Mouse (Mus musculus): Measurements from ENCODE around the gene 4933424G06Rik. TPM values are rescaled to one million over a fixed set of nuclear protein-coding genes. Genes with fewer than 3 reads are reported as not detected.

4933424G06Rik gene
- total RNA-seq, 2 experiments from 2014 or later, result not detected

Small RNA genes within 50 kb of the gene (microRNA-seq; reads per million reads assigned to microRNA genes)
- not detected for gene Gm24133

Other genes with a start within 250 kb of the 4933424G06Rik start
- 1 to 10 TPM; 6.9 to 8.1 TPM for gene Cnnm4, start 238.5 kb upstream of the 4933424G06Rik start, total RNA-seq (2021)
- 10 to 100 TPM; 25.3 to 26.6 TPM for gene Cnnm3, start 198.3 kb upstream of the 4933424G06Rik start, total RNA-seq (2021)
- gene Ankrd23, start 173.3 kb upstream of the 4933424G06Rik start, total RNA-seq (2021), result 100 to 1,000 TPM; 129 to 140 TPM
- 10 to 100 TPM; 40.6 to 50.4 TPM for gene Gm42417, start 170.7 kb upstream of the 4933424G06Rik start, total RNA-seq (2021)
- gene Ankrd39, start 162.7 kb upstream of the 4933424G06Rik start, total RNA-seq (2021), result 10 to 100 TPM; 13.0 to 13.8 TPM
- gene Sema4c, start 151.8 kb upstream of the 4933424G06Rik start, total RNA-seq (2021), result 10 to 100 TPM; 26.0 to 27.1 TPM
- 1 to 10 TPM; 1.3 to 1.5 TPM for gene Fam178b, start 27.0 kb upstream of the 4933424G06Rik start, total RNA-seq (2021)
- 100 to 1,000 TPM; 933 to 949 TPM for gene Cox5b, start 18.7 kb upstream of the 4933424G06Rik start, total RNA-seq (2021)
- 100 to 1,000 TPM; 107 to 115 TPM for gene Actr1b, start 4.3 kb downstream of the 4933424G06Rik start, total RNA-seq (2021)
- gene Zap70, start 51.6 kb downstream of the 4933424G06Rik start, total RNA-seq (2021), result under 1 TPM; 0.21 to 0.49 TPM
- 10 to 100 TPM; 77.1 to 88.6 TPM for gene Tmem131, start 233.5 kb downstream of the 4933424G06Rik start, total RNA-seq (2021)

All from gastrocnemius, postnatal 4 days (tissue).